Mouse (Mus musculus) fibroblast of lung, adult 2 months (primary cell): ENCODE data around the gene Pla2g12a.

ENCODE experiments used
- DNase-seq: peaks from one replicate; pipeline ENCODE4 v3.0.0-alpha.2; 2011; ENCODE audit warnings: low read depth

Gene Pla2g12a

GRCm38 (mm10) chr3:129898886-129899285 lies 20.5 kb downstream of the Pla2g12a start:
- DNase-seq: no peak

GRCm38 (mm10) chr3:129901271-129901809 lies 22.9 kb downstream of the Pla2g12a start, which contains the start of gene Casp6:
Casp6 (plus strand) TSS chr3:129901425.
- peak; percentile 40 for DNase-seq

GRCm38 (mm10) chr3:129903369-129903768 lies 25.0 kb downstream of the Pla2g12a start:
- DNase-seq: no peak

GRCm38 (mm10) chr3:129903866-129904265 lies 25.5 kb downstream of the Pla2g12a start:
- DNase-seq: no peak

GRCm38 (mm10) chr3:129904381-129905132 lies 26.2 kb downstream of the Pla2g12a start:
- no peak for DNase-seq

- DNase-seq: no peak
These were observed 33.6 kb downstream of the Pla2g12a start for GRCm38 (mm10) chr3:129912025-129912424.

GRCm38 (mm10) chr3:129913241-129913640 lies 34.8 kb downstream of the Pla2g12a start:
- DNase-seq: no peak

GRCm38 (mm10) chr3:129917424-129917823 lies 39.0 kb downstream of the Pla2g12a start:
- no peak for DNase-seq

GRCm38 (mm10) chr3:129918434-129918833 lies 40.0 kb downstream of the Pla2g12a start:
- peak; percentile 42 for DNase-seq

GRCm38 (mm10) chr3:129923581-129923980 lies 45.2 kb downstream of the Pla2g12a start:
- DNase-seq: no peak

- DNase-seq: no peak
These were observed 47.5 kb downstream of the Pla2g12a start for GRCm38 (mm10) chr3:129925861-129926260.

- DNase-seq: peak; percentile 77
These were observed 51.9 kb downstream of the Pla2g12a start for GRCm38 (mm10) chr3:129930213-129930778.

GRCm38 (mm10) chr3:129932443-129932842 lies 54.0 kb downstream of the Pla2g12a start:
- no peak for DNase-seq

GRCm38 (mm10) chr3:129936561-129936960 lies 58.2 kb downstream of the Pla2g12a start:
- DNase-seq: no peak

- peak; percentile 68 for DNase-seq
These were observed 59.4 kb downstream of the Pla2g12a start for GRCm38 (mm10) chr3:129937848-129938247.

GRCm38 (mm10) chr3:129939058-129939457 lies 60.7 kb downstream of the Pla2g12a start:
- no peak for DNase-seq

- no peak for DNase-seq
These were observed 62.4 kb downstream of the Pla2g12a start for GRCm38 (mm10) chr3:129940780-129941179.

GRCm38 (mm10) chr3:129941291-129941690 lies 62.9 kb downstream of the Pla2g12a start:
- DNase-seq: peak; percentile 60

- DNase-seq: no peak
These were observed 65.4 kb downstream of the Pla2g12a start for GRCm38 (mm10) chr3:129943813-129944212.
